Mouse (Mus musculus) heart, adult 2 months (tissue): Measurements from ENCODE around the gene Tnrc6a.

Experiments used
- CTCF ChIP-seq: fragments of 200-600 bp; IDR thresholded peaks from 2 replicates; pipeline ENCODE4 v1.8.1; 2022; ENCODE audit warnings: antibody characterized with exemption, mild to moderate bottlenecking, moderate library complexity
- EP300 ChIP-seq: fragments of 200-500 bp; IDR thresholded peaks from 2 replicates; pipeline ENCODE4 v1.6.1; 2011; ENCODE audit warnings: low read depth, low read length, control low read depth; ENCODE audit not compliant: insufficient read depth
- POLR2A ChIP-seq: fragments of 200-500 bp; IDR thresholded peaks from 2 replicates; pipeline ENCODE4 v1.6.1; 2011; ENCODE audit warnings: mild to moderate bottlenecking, low read depth, low read length, control low read depth; ENCODE audit not compliant: insufficient read depth

GRCm38 (mm10) chr7:123083441-123084123 is 40.1 kb upstream of the Tnrc6a start:
- no peak for TF ChIP-seq POLR2A
- no peak for TF ChIP-seq CTCF
- TF ChIP-seq EP300: no peak
